Mouse (Mus musculus) lung, postnatal 0 days (tissue): ENCODE measurements around the gene Tmigd3. TPM values are rescaled to one million over a fixed set of nuclear protein-coding genes. Genes with fewer than 3 reads are reported as not detected.

ENCODE experiments used
- ATAC-seq: fragments of 200-750 bp; cut with Nextera tagmentation; 2 replicates; pipeline ENCODE4 v1.8.0; 2017; ENCODE audit warnings: moderate library complexity
- DNase-seq: peaks from one replicate; pipeline ENCODE4 v3.0.0-alpha.2; 2016; ENCODE audit warnings: low spot score
- H3K27ac ChIP-seq: fragments of 300-500 bp; sonication (generic); 2 replicates; pipeline ENCODE4 v1.5.1; 2014; ENCODE audit warnings: antibody characterized with exemption, mild to moderate bottlenecking, low read length, mixed read lengths
- H3K27me3 ChIP-seq: fragments of 300-500 bp; sonication (generic); replicated peaks from 2 replicates; pipeline ENCODE4 v1.6.1; 2014; ENCODE audit warnings: low read length, mixed read lengths; ENCODE audit not compliant: insufficient read depth
- H3K36me3 ChIP-seq: fragments of 300-500 bp; sonication (generic); 2 replicates; pipeline ENCODE4 v1.6.1; 2014; ENCODE audit warnings: low read length, mixed read lengths; ENCODE audit not compliant: insufficient read depth
- H3K4me1 ChIP-seq: fragments of 300-500 bp; sonication (generic); 2 replicates; pipeline ENCODE4 v1.6.1; 2014; ENCODE audit warnings: antibody characterized with exemption, low read depth, low read length, mixed read lengths; ENCODE audit not compliant: insufficient read depth
- H3K4me2 ChIP-seq: fragments of 300-500 bp; sonication (generic); replicated peaks from 2 replicates; pipeline ENCODE4 v1.6.1; 2014; ENCODE audit warnings: low read depth, mild to moderate bottlenecking, low read length, moderate library complexity, mixed read lengths
- H3K4me3 ChIP-seq: fragments of 300-500 bp; sonication (generic); 2 replicates; pipeline ENCODE4 v1.5.1; 2014; ENCODE audit warnings: low read depth, low read length
- H3K9ac ChIP-seq: fragments of 300-500 bp; sonication (generic); replicated peaks from 2 replicates; pipeline ENCODE4 v1.6.1; 2014; ENCODE audit warnings: low read depth, mild to moderate bottlenecking
- H3K9me3 ChIP-seq: fragments of 300-500 bp; sonication (generic); 2 replicates; pipeline ENCODE4 v1.6.1; 2016; ENCODE audit warnings: low read length, mixed read lengths
- CTCF ChIP-seq: IDR thresholded peaks from 2 replicates; pipeline ENCODE4 v1.5.1; 2016; ENCODE audit warnings: antibody characterized with exemption, mild to moderate bottlenecking
- EP300 ChIP-seq: IDR thresholded peaks from 2 replicates; pipeline ENCODE4 v1.6.1; 2016; ENCODE audit warnings: antibody characterized with exemption, mild to moderate bottlenecking, control low read depth
- WGBS: fragments of 180-500 bp; shearing (Covaris S2); extraction: QIAGEN DNeasy Blood & Tissue Kit; methylation state at CpG from one replicate; pipeline ENCODE4 v1.1.7; 2014; 5-methylcytosine and 5-hydroxymethylcytosine counted together
- polyA plus RNA-seq: library from polyadenylated mRNA; unstranded; fragments of >200 nt; fragmentation: Nextera tagmentation; extraction: Ambion mirVana; gene quantifications from 2 replicates; pipeline ENCODE4 v1.2.1, GENCODE M21; 2015

Gene Tmigd3
- polyA plus RNA-seq, 1 experiment from 2014 or later = 1.5 TPM

GRCm38 (mm10) chr3:105831584-105831983 lies 39.1 kb upstream of the Tmigd3 start:
- DNase-seq (no peak), ATAC-seq (no peak)
- Histone ChIP-seq H3K27me3 (no peaks in the 10 kb centered on the region), H3K4me1 (no peaks in the 10 kb centered on the region), H3K4me2 (no peak overlapping the region), H3K4me3 (no peak overlapping the region), H3K36me3 (no peaks in the 10 kb centered on the region), H3K27ac (no peak overlapping the region), H3K9ac (no peak overlapping the region), H3K9me3 (no peaks in the 10 kb centered on the region)
- 84% methylated on average over 3 of the region's 3 CpGs for WGBS
- TF ChIP-seq EP300 (no peak), CTCF (no peak)

GRCm38 (mm10) chr3:105835875-105836274 lies 34.8 kb upstream of the Tmigd3 start:
- H3K4me2 ChIP-seq = no peak overlapping the region
- no peaks in the 10 kb centered on the region for H3K4me1 ChIP-seq
- H3K9me3 ChIP-seq = no peaks in the 10 kb centered on the region
- no peak overlapping the region for H3K4me3 ChIP-seq
- H3K27me3 ChIP-seq = no peaks in the 10 kb centered on the region
- DNase-seq (no peak), ATAC-seq (no peak)
- H3K27ac ChIP-seq = no peak overlapping the region
- TF ChIP-seq EP300 = no peak
- H3K36me3 ChIP-seq = no peaks in the 10 kb centered on the region
- 65% methylated on average over 3 of the region's 3 CpGs for WGBS
- H3K9ac ChIP-seq = no peak overlapping the region

DNA sequence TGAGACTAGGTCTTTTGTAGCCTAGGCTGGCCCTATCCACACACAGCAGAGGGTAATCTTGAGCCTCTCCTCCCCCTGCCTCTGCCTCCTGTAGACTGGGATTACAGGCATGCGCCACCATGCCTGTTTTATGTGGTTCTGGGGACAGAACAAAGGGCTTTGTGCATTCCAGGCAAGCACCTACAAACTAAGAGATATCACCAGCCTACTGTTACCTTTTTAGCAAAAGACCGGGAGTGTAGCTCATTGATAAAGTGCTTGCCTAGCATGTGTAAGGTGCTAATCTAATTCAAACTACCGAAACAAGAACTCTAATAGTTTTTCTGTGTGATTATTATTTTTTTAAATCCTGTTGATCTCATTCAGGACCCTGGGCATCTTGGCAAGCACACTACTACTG lies 33.8 kb upstream of the Tmigd3 start:
- H3K27me3 ChIP-seq = no peaks in the 10 kb centered on the region
- 77% methylated on average over 3 of the region's 3 CpGs for WGBS

DNA sequence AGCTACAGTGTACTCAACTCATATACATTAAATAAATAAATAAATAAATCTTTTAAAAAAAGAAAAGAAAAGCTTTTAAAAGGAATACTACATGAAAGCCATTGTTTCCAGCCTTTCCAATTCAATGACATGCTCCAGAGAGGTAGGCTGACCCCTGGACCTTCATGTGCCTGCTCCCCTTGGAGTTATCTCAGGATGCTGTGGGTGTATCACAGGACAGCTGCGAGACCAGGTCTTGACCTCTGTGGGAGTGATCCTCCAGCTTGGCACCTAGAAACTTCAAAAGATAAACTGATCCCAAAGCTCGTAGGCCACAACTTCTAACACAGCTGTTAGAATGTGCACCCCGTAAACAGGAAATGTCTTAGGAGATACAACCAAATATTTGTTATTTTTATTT lies 32.0 kb upstream of the Tmigd3 start:
- TF ChIP-seq EP300 (no peak), CTCF (no peak)
- 73% methylated on average over 3 of the region's 3 CpGs for WGBS
- Histone ChIP-seq H3K36me3 (no peaks in the 10 kb centered on the region), H3K4me1 (no peaks in the 10 kb centered on the region), H3K9ac (no peak overlapping the region), H3K4me2 (no peak overlapping the region), H3K27me3 (no peaks in the 10 kb centered on the region), H3K9me3 (no peaks in the 10 kb centered on the region), H3K4me3 (no peak overlapping the region), H3K27ac (no peak overlapping the region)
- ATAC-seq (no peak), DNase-seq (no peak)

More for the DNA sequence above, 33.8 kb upstream of the Tmigd3 start:
- no peaks in the 10 kb centered on the region for H3K4me1 ChIP-seq
- no peaks in the 10 kb centered on the region for H3K36me3 ChIP-seq
- H3K27ac ChIP-seq = no peak overlapping the region
- TF ChIP-seq CTCF (no peak), EP300 (no peak)
- no peak for ATAC-seq
- DNase-seq = no peak
- H3K9ac ChIP-seq = no peak overlapping the region
- H3K9me3 ChIP-seq = no peaks in the 10 kb centered on the region
- H3K4me3 ChIP-seq = no peak overlapping the region
- H3K4me2 ChIP-seq = no peak overlapping the region

- no peaks in the 10 kb centered on the region for H3K36me3 ChIP-seq
- H3K27ac ChIP-seq = no peak overlapping the region
- H3K27me3 ChIP-seq = no peaks in the 10 kb centered on the region
- no peaks in the 10 kb centered on the region for H3K9me3 ChIP-seq
- no peak overlapping the region for H3K4me3 ChIP-seq
- H3K9ac ChIP-seq = no peak overlapping the region
- DNase-seq (no peak), ATAC-seq (no peak)
- WGBS = 68% methylated on average over 4 of the region's 4 CpGs
- no peak overlapping the region for H3K4me2 ChIP-seq
- TF ChIP-seq CTCF (no peak), EP300 (no peak)
- H3K4me1 ChIP-seq = no peaks in the 10 kb centered on the region
These were observed 30.9 kb upstream of the Tmigd3 start for GRCm38 (mm10) chr3:105839836-105840235.

DNA sequence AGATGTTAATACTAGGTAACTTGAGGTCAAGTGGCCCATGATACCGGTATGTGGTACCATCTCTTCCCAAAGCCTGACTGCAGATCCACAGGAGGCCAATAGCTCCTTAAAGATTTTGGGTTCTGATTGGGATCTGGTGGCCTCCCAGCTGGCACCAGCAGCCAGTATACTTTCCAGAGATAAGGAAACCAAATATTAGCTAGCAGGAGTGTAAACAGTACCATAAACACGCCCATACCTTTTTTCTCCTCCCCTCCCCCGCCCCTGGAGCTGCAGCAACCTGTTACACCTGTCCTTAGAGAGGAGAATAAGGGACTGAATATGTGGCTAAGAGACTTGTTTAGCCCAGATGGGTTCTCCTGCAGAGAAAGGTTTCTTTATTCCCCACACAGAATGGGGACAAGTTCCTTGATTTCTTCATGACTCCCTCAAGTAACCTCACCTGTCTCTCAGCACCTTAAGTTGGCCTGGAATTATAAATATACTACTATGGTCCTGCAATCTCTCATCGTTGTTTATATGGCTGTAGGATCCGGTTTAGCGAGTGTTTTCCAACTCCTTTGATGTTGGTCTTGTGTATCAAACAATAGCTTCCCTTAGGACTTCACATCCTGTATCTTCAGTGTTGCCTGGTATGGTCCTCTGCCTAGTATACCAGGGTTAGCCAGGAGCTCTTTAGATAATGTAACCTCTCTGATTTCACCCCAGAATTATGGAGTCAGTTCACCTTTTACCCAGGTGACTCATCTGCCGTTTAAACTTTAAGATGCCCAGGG lies 24.2 kb upstream of the Tmigd3 start:
- H3K27me3 ChIP-seq = no peaks in the 10 kb centered on the region
- H3K9me3 ChIP-seq = no peaks in the 10 kb centered on the region
- no peak overlapping the region for H3K4me3 ChIP-seq
- no peaks in the 10 kb centered on the region for H3K36me3 ChIP-seq
- H3K4me2 ChIP-seq = 0 out of 2 replicates have a peak overlapping the region, but pooled peaks have one; percentile 5
- no peaks in the 10 kb centered on the region for H3K4me1 ChIP-seq
- H3K27ac ChIP-seq = no peak overlapping the region
- no peak for TF ChIP-seq CTCF
- TF ChIP-seq EP300 = peak; percentile 72
- no peak overlapping the region for H3K9ac ChIP-seq
- ATAC-seq (peak; percentile 78), DNase-seq (peak; percentile 51)
- 19% methylated on average over 7 of the region's 7 CpGs for WGBS
